Mouse (Mus musculus): ENCODE measurements around the gene Ppp1cc.

Ppp1cc gene

DNA sequence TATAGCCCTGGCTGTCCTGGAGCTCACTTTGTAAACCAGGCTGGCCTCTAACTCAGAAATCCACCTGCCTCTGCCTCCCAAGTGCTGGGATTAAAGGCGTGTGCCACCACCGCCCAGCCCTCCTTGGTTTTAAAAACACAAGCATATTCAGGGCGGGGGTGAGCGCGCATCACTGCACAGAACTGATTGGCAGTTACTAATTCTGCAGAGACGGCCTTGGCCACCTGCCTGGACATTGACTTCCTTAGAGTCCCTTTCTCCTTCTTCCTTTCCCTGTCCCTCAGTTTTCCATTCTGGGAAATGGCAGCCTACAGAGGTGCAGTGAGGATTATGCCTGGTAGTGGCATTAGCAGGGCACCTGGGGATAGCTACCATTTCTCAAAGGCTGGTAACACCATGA is 59.6 kb downstream of the Ppp1cc start:
- 86% methylated on average over 6 of the region's 6 CpGs for WGBS

DNA sequence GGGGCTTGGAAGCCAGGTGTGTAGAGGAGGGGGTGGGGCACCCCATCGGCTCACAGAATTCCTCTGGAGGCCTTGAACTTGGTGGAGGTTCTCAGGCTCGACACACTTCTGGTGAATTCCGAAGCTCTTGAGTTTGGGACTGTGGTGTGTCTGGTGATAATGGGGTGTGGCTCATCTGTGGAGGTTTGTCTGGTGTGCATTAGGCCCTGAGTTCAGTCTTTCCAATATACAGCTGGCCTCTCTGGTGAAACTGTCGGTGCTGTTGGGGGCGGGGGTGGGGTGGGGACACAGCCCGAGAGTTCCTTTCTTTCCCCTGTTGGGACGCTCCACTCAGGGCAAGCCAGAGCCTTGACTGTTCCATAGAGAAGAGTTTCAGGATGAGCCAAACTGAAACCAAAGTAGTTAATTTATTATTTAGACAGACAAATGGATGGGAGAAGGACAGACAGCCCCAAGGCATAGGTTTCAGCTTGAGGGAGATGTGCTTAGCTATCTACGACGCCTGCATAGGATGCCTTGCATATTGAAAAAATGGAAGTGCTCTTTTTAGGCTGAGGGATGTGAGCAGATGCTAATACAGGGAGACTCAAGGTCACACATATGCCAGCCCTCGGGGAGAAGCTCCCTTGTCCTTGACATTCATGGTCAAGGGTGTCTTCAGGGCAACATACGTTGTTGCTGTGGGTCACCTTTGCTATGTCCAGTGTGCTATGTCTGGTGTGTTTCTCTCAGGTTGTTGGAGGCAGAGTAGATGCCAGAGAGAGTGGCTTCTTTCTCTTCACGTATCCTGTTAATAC is 60.2 kb downstream of the Ppp1cc start:
- WGBS = 89% methylated on average over 12 of the region's 12 CpGs

DNA sequence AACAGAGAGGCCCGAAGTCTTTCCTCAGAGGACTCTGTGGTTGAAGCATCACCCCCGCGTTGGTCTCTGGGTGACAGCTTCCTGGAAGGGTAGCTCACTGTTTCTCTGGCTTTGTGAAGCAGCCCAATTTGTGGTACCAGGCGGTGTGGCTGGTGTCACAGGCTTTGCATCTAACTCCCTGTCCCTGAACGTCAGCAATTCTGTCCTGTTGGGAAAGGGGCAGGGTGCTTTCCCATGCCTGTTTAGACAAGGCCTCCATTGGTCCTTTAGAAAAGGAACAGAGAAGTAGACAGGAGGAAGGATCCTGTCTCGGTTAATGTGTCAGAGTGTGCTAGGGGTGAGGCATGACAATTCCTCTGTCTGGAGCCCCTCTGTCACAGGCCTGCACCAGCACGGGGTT is 60.9 kb downstream of the Ppp1cc start:
- 78% methylated on average over 7 of the region's 7 CpGs for WGBS

DNA sequence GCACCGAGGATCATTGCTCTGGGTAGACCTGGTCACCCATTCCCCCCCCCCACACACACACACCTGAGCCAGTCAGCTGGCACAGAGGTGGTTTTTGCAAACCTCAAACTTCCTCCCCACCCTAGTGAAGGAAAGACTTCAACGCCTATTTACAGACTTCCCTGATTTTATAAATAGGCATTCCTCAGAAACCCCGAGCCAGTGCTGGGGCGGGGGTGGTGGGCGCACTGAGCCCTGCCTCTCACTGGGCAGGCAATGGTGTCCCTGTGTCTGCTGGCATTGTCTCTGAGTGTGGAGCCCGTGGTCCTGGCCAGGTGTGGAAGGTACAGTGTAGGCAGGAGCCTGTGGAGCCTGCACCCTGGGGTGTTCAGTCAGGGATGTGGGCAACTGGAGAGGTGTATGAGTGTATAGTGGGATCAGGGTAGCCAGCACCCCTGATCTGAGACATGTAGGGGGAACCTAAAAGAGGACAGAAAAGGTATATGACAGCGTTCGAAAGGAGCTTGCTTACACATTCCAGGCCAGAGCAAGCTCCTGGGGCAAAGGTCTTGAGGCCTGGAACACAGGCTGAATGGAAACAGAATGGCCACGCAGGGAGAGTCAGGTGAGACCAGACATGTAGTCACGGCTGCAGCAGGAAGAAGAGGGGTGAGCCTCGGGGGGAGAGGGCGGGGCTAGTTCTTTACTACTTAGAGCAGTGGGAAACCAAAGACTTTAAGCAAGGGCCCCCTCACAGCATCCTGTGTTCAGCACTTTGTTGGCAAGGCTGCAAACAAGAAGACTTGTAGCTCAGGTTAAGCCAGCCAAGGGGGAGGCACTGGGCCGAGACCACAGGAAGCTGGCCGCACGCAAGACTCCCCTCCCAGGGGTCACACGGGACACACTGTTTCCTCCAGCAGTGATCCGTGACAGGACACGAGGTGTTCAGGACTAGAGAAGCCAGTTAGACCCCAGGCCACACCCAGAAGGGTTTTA is 61.9 kb downstream of the Ppp1cc start:
- 67% methylated on average over 18 of the region's 18 CpGs for WGBS

DNA sequence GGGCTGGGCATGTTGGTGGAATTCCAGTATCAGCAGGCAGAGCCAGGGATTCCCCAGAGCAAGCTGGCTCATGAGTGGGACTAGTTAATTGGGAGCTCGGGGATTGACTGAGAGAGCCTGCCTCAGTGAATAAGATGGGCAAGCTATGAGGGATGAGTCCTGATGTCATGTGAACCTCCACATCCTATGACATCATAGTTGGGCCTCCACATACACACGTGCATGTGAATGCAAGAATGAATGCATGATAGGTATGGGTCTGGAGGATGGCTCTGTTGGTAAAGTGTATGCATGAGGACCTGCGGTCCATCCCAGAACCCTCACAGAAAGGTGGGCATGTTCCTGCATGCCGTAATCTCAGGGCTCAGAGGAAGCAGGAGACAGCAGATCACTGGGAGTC is 63.0 kb downstream of the Ppp1cc start:
- WGBS = 95% methylated on average over 4 of the region's 4 CpGs

DNA sequence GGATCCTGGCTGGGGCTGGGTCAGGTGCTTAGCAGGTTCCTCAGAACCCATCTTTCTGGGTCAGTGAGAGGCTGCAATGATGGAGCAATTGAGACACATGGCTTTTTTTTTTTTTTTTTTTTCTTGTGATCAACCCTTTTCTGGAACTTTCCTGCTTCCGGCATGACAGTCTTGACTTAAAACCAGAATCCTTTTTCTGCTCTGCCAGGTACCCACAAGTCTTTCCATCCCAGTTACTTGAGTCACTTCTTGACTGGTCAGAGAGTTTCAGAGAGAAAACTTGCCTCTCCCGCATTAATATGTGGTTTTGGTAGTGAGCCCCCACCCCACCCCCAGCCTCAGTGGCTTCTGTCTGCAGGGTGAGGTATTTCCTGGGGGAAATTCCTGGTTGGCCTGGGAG is 66.2 kb downstream of the Ppp1cc start:
- 96% methylated on average over 2 of the region's 2 CpGs for WGBS

Data from cerebral cortex, adult 2 months (tissue).